Mouse (Mus musculus): ENCODE results near the gene Pkm.
A peak's percentile ranks its signal among the peaks of the same experiment; 100 is the strongest.

The Pkm gene

GRCm38 (mm10) chr9:59706850-59707825 lies 51.0 kb downstream of the Pkm start:
- DNase-seq (ENCODE audit: low read depth, low spot score), result no peak

- DNase-seq (ENCODE audit: low read depth, low spot score), result no peak
Observed at GRCm38 (mm10) chr9:59709225-59709624, 53.1 kb downstream of the Pkm start.

- no peak for DNase-seq (ENCODE audit: low read depth, low spot score)
Observed at GRCm38 (mm10) chr9:59716275-59716898, 60.2 kb downstream of the Pkm start.

GRCm38 (mm10) chr9:59718237-59718636 lies 62.1 kb downstream of the Pkm start:
- DNase-seq (ENCODE audit: low read depth, low spot score), result no peak

GRCm38 (mm10) chr9:59721144-59721543 lies 65.0 kb downstream of the Pkm start:
- no peak for DNase-seq (ENCODE audit: low read depth, low spot score)

- peak; percentile 76 for DNase-seq (ENCODE audit: low read depth, low spot score)
Observed at GRCm38 (mm10) chr9:59723096-59723657, 67.0 kb downstream of the Pkm start.

- peak; percentile 14 for DNase-seq (ENCODE audit: low read depth, low spot score)
Observed at GRCm38 (mm10) chr9:59723791-59724442, 67.7 kb downstream of the Pkm start.

- no peak for DNase-seq (ENCODE audit: low read depth, low spot score)
Observed at GRCm38 (mm10) chr9:59725515-59725914, 69.3 kb downstream of the Pkm start.

GRCm38 (mm10) chr9:59727569-59728286 lies 71.6 kb downstream of the Pkm start:
- DNase-seq (ENCODE audit: low read depth, low spot score), result no peak

Measured in embryo, embryonic 11.5 days (tissue).